Mouse (Mus musculus) intestine, embryonic 14.5 days (tissue): ENCODE data around the gene 1600002K03Rik. TPM values are rescaled to one million over a fixed set of nuclear protein-coding genes. Genes with fewer than 3 reads are reported as not detected.
"Not testable (repeated sequence)": the region's sequence is repeated elsewhere in the genome, so short reads cannot be mapped to it uniquely, and the experiment has no call there.

Experiments used
- ATAC-seq: fragments of 200-750 bp; cut with Nextera tagmentation; replicated peaks from 2 replicates; pipeline ENCODE4 v1.8.0; 2017; ENCODE audit warnings: low read depth, moderate number of reproducible peaks, moderate TSS enrichment, moderate library complexity; ENCODE audit not compliant: low FRiP score, low TSS enrichment
- DNase-seq: peaks from one replicate; pipeline ENCODE4 v3.0.0-alpha.2; 2018; ENCODE audit warnings: low spot score
- H3K27ac ChIP-seq: fragments of 300-500 bp; sonication (generic); 2 replicates; pipeline ENCODE4 v1.5.1; 2014; ENCODE audit warnings: low read depth, mild to moderate bottlenecking, control low read depth
- H3K27me3 ChIP-seq: fragments of 300-500 bp; sonication (generic); replicated peaks from 2 replicates; pipeline ENCODE4 v1.6.1; 2014; ENCODE audit warnings: low read length, control low read depth; ENCODE audit not compliant: control insufficient read depth, insufficient read depth
- H3K36me3 ChIP-seq: fragments of 300-500 bp; sonication (generic); 2 replicates; pipeline ENCODE4 v1.6.1; 2014; ENCODE audit warnings: low read length, control low read depth; ENCODE audit not compliant: control insufficient read depth, insufficient read depth
- H3K4me1 ChIP-seq: fragments of 300-500 bp; sonication (generic); replicated peaks from 2 replicates; pipeline ENCODE4 v1.6.1; 2014; ENCODE audit warnings: low read length, control low read depth, mixed read lengths; ENCODE audit not compliant: control insufficient read depth, insufficient read depth
- H3K4me2 ChIP-seq: fragments of 300-500 bp; sonication (generic); 2 replicates; pipeline ENCODE4 v1.6.1; 2014; ENCODE audit warnings: low read length
- H3K4me3 ChIP-seq: fragments of 300-500 bp; sonication (generic); 2 replicates; pipeline ENCODE4 v1.5.1; 2014; ENCODE audit warnings: low read depth, low read length, control low read depth, mixed read lengths
- H3K9ac ChIP-seq: fragments of 300-500 bp; sonication (generic); 2 replicates; pipeline ENCODE4 v1.6.1; 2014; ENCODE audit warnings: mild to moderate bottlenecking, low read length
- H3K9me3 ChIP-seq: fragments of 300-500 bp; sonication (generic); 2 replicates; pipeline ENCODE4 v1.6.1; 2016; ENCODE audit warnings: low read length, control low read depth; ENCODE audit not compliant: control insufficient read depth
- WGBS: fragments of 180-500 bp; shearing (Covaris S2); extraction: QIAGEN DNeasy Blood & Tissue Kit; methylation state at CpG from one replicate; pipeline ENCODE4 v1.1.7; 2014; 5-methylcytosine and 5-hydroxymethylcytosine counted together
- polyA plus RNA-seq: library from polyadenylated mRNA; unstranded; fragments of >200 nt; fragmentation: Nextera tagmentation; extraction: Ambion mirVana; gene quantifications from 2 replicates; pipeline ENCODE4 v1.2.1, GENCODE M21; 2014

The 1600002K03Rik gene
- polyA plus RNA-seq, 1 experiment from 2014 or later: 16.7 TPM

GRCm38 (mm10) chr10:80223137-80223536 lies 50.4 kb downstream of the 1600002K03Rik start:
- not testable (repeated sequence) for ATAC-seq, H3K4me3 ChIP-seq, DNase-seq, H3K9ac ChIP-seq, H3K36me3 ChIP-seq, H3K27ac ChIP-seq, H3K27me3 ChIP-seq, H3K9me3 ChIP-seq, H3K4me2 ChIP-seq
- H3K4me1 ChIP-seq: peaks cover 16% of the 10 kb centered on the region
- WGBS: 88% methylated on average over 2 of the region's 2 CpGs

Other genes starting within 250 kb of the 1600002K03Rik start
- 12.7 and 14.4 TPM in 2 replicates for gene Arid3a, start 245.9 kb upstream of the 1600002K03Rik start, polyA plus RNA-seq
- 126 and 134 TPM in 2 replicates for gene Wdr18, start 212.8 kb upstream of the 1600002K03Rik start, polyA plus RNA-seq
- gene Grin3b, start 202.2 kb upstream of the 1600002K03Rik start, polyA plus RNA-seq: 0.23 and 0.28 TPM in 2 replicates
- gene Tmem259, start 188.6 kb upstream of the 1600002K03Rik start, polyA plus RNA-seq: 14.4 and 17.5 TPM in 2 replicates
- gene Cnn2, start 184.4 kb upstream of the 1600002K03Rik start, polyA plus RNA-seq: 320 and 368 TPM in 2 replicates
- 3.7 and 3.8 TPM in 2 replicates for gene Abca7, start 176.4 kb upstream of the 1600002K03Rik start, polyA plus RNA-seq
- 6.8 and 8.0 TPM in 2 replicates for gene Arhgap45, start 156.3 kb upstream of the 1600002K03Rik start, polyA plus RNA-seq
- 255 and 274 TPM in 2 replicates for gene Polr2e, start 133.1 kb upstream of the 1600002K03Rik start, polyA plus RNA-seq
- gene Gpx4, start 125.8 kb upstream of the 1600002K03Rik start, polyA plus RNA-seq: 607 and 623 TPM in 2 replicates
- 14.1 TPM in 2 replicates for gene Sbno2, start 67.4 kb upstream of the 1600002K03Rik start, polyA plus RNA-seq
- gene Stk11, start 57.1 kb upstream of the 1600002K03Rik start, polyA plus RNA-seq: 27.0 and 27.5 TPM in 2 replicates
- gene Atp5d, start 34.3 kb upstream of the 1600002K03Rik start, polyA plus RNA-seq: 590 and 627 TPM in 2 replicates
- 7.1 and 8.5 TPM in 2 replicates for gene Cbarp, start 32.1 kb upstream of the 1600002K03Rik start, polyA plus RNA-seq
- gene Midn, start 24.7 kb upstream of the 1600002K03Rik start, polyA plus RNA-seq: 25.5 and 28.9 TPM in 2 replicates
- 76.4 and 81.6 TPM in 2 replicates for gene Cirbp, start 7.0 kb upstream of the 1600002K03Rik start, polyA plus RNA-seq
- gene Efna2, start 6.5 kb downstream of the 1600002K03Rik start, polyA plus RNA-seq: 10.2 and 12.2 TPM in 2 replicates
- 61.3 and 66.5 TPM in 2 replicates for gene Mum1, start 53.5 kb downstream of the 1600002K03Rik start, polyA plus RNA-seq
- 453 and 498 TPM in 2 replicates for gene Ndufs7, start 76.2 kb downstream of the 1600002K03Rik start, polyA plus RNA-seq
- gene Gamt, start 88.1 kb downstream of the 1600002K03Rik start, polyA plus RNA-seq: 34.1 and 61.2 TPM in 2 replicates
- gene Dazap1, start 88.5 kb downstream of the 1600002K03Rik start, polyA plus RNA-seq: 42.3 and 45.7 TPM in 2 replicates
- 1,236 and 1,315 TPM in 2 replicates for gene Rps15, start 119.5 kb downstream of the 1600002K03Rik start, polyA plus RNA-seq
- 7.8 and 9.1 TPM in 2 replicates for gene Apc2, start 123.0 kb downstream of the 1600002K03Rik start, polyA plus RNA-seq
- gene 2310011J03Rik, start 147.6 kb downstream of the 1600002K03Rik start, polyA plus RNA-seq: 43.4 and 45.2 TPM in 2 replicates
- 6.8 and 7.3 TPM in 2 replicates for gene Pcsk4, start 156.6 kb downstream of the 1600002K03Rik start, polyA plus RNA-seq
- gene Reep6, start 157.0 kb downstream of the 1600002K03Rik start, polyA plus RNA-seq: 42.4 and 58.1 TPM in 2 replicates
- gene Adamtsl5, start 175.5 kb downstream of the 1600002K03Rik start, polyA plus RNA-seq: 8.1 and 8.7 TPM in 2 replicates
- 0.22 and 0.32 TPM in 2 replicates for gene Plk5, start 183.5 kb downstream of the 1600002K03Rik start, polyA plus RNA-seq
- gene Mex3d, start 214.7 kb downstream of the 1600002K03Rik start, polyA plus RNA-seq: 5.3 and 6.7 TPM in 2 replicates
- gene Mbd3, start 226.6 kb downstream of the 1600002K03Rik start, polyA plus RNA-seq: 203 and 206 TPM in 2 replicates
- 941 and 1,108 TPM in 2 replicates for gene Uqcr11, start 233.9 kb downstream of the 1600002K03Rik start, polyA plus RNA-seq